Mouse (Mus musculus) 3134 (cell line): ENCODE data around the gene Psmc1.

Experiments used
- DNase-seq: peaks from one replicate; pipeline ENCODE4 v3.0.0-alpha.2; 2011; ENCODE audit warnings: low spot score; ENCODE audit not compliant: insufficient read length; ENCODE audit errors: extremely low read depth

Gene Psmc1

DNA sequence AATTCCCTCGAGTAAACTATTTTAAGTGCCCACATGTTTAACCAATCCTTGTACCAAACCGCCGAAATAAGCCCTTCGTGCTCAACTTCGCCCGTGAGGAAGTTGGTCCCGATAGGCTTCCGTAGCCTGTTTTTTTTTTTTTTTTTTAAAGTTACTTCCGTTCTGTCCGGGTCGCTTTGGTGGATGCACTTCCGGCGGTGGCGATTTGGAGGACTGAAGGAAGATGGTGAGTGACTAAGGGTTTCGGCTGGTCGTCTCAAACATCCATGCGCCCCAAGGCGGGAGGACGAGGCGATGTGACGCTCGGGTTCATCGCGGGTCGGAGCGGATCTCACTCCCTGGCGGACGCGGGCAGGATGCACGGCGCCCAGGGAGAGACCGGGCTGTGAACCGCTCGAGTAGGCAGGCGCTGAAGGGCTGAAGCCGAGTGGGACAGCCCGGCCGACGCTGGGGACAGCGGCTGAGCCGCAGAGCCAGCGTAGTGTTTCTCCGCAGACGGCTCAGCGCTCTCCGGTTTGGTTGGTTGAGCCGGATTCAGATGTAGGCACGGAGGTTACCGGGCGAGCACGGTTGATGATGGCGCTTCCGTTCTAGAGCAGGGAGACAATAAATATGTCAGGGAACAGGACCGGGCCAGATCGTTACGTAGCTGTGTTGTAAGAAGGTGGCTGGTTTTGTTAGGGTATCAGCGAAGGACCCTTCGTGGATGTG, at the start of gene Psmc1:
TSS of gene Psmc1 (plus strand) at position 169 of the 711 bp plus-strand sequence.
- peak; percentile 85 for DNase-seq

GRCm38 (mm10) chr12:100061071-100061470, 48.9 kb upstream of the Psmc1 start:
- DNase-seq, result no peak

- no peak for DNase-seq
Observed at GRCm38 (mm10) chr12:100061826-100062225, 48.1 kb upstream of the Psmc1 start.

DNA sequence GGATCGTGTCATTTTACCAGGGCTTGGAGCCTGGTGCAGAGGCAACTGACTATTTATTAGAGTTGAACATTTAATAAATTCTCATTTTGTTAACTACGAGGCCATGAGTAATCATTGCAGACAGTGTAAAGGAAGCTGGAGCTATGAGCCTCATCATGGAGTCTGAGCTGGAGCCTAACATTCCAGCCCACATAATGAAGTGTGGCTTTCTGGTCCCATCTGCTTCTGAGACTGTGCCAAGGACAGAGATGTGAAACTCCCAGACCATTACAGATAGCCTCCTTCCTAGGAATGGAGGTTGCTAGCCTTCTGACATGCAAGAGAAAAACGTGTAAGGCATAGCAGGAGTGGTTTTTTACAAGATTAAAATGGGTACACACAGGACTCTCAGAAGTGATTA, 47.4 kb upstream of the Psmc1 start:
- no peak for DNase-seq

DNA sequence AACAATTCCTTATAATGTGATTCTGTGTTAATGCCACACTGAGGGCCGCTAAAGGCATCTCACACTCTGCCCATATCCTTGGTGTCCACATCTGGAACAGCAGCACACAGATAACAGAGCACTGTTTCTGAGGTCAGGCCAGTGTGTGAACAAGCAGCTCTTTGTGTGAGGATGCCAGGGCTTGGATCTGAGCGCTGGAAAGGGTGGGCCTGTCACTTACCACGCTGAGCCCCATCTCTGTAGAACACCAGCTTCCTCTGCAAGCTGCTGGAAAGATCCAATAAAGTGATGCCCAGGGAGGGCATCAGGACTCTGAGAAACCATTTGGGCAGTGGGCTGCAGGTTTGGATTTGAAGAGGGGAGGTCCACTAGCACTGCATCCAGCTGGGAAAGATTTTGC, 44.8 kb upstream of the Psmc1 start:
- no peak for DNase-seq

DNA sequence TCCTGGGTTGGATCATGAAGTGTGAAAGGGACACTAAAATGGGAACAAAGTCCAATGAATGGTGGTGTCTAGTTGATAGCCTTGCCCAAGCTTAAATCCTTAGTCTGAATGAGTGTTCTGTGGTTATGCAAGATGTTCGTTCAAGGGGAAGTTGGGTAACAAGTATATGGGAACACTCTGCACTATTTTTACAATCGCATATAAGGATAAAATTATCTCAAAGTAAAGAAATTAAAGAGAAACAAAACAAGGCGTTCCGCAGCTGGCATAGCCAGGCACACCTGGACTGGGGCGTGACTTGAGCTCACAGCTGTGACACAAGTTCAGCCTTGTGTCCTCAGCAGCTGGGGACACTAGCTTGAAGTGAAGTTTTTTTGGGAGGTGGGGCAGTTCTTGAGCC, 42.5 kb upstream of the Psmc1 start:
- no peak for DNase-seq

DNA sequence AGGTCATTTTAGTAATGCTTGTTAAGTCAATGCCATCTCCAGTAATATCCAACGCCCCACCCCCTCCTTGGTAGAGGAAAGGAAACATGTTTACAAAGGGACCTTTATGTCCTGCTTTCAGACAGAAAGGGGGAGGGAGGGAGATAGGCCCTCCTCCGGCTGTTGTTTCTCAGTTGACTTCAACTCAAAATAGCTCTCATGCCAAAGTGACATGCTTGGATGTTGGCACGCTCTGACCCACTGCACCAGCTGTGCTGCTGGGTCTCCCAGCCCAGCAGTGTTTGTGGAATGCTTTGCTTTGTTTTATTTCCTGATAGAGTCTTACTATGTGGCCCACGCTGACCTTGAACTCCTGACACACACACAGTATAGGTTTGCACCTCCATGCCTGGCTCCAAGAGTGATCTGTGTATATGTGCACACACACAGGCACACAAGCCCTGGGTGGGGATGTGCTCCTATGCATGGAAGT, 36.7 kb upstream of the Psmc1 start:
- DNase-seq, result no peak

- no peak for DNase-seq
Observed at GRCm38 (mm10) chr12:100075715-100076114, 34.2 kb upstream of the Psmc1 start.

DNA sequence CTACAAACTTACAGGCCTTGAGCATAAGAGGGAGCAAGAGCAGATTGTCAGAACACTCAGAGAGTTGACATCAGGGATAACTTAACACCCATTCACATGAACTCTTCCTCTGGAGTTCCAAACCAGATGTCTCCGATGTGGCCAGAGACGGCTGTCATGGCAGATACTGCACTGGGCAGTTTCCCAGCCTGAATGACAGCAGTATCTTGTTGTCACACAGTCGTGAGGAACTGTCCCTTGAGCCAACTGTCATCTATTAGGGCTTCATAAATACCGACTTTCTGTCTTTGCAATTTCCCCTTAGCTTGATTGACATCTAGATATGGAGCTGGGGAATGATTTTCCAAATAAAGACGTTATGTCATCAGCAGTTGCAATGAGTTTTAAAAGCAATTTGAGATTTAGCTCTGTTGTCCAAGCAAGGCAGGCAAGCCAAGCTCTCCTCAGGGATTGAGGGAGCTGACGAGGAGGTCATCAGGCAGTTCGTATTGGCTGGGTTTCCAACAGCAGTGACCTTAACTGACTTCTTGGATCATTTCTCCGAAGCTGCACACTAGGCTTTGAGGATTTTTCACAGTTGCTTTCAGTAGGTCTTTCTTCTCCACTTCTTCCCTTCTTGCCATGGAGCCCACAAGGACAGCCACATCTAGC, 30.2 kb upstream of the Psmc1 start:
- no peak for DNase-seq

DNA sequence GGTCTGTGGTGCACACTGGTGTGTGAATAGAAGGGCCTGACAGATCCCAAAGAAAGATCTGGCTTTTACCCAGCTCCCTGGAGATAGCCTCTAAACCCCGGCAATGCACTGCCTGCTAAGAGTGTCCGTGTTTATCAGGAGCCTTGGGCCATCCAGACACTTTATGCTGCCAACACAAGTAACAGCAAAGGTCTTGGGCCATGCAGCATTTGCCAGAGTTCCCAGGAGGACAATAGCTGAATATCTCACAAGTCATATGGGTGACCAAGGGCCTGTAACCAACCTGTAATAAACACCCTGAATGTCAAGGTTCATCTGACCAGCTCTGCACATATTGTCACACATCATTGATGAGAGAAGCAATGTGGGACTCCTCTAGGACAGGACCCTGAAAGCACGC, 21.9 kb upstream of the Psmc1 start:
- no peak for DNase-seq

GRCm38 (mm10) chr12:100089265-100089664, 20.7 kb upstream of the Psmc1 start:
- DNase-seq, result no peak

DNA sequence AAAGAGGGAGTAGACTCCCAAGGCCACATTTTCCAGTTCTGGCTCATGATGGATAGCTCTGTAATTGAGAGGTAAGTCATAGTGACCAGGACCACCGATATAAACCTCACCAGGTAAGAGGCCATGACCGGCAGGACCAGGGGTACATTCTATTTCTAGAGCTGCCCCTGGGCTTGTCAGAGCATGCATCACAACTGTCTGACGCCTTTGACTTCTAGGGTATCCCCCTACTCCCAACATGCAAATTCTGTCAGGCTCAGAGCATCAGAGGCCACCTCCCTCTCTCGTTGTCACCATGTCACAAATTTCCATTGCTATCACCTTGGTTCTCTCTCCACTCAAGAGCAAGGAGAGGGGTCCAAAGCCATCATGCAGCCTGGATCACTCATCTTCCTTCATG, 19.2 kb upstream of the Psmc1 start:
- no peak for DNase-seq

DNA sequence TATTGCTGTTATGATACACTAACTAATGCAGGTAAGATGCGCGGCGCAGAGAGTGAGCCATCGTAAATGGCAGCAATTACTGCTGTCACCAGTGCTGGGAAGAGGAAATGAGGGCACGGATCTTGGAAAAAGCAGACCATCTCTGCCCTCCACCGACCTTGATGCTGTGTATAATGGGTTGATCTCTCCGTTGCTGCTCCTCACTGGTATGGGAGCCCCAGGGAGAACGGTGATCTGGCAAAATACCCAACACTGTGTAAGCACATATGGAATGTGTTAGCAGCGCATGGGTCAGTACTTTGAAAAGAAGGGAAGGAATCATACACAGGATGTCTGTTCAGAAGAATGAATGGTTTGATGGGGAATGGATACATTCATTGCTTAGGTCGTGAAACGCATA, 16.9 kb upstream of the Psmc1 start:
- no peak for DNase-seq

- DNase-seq, result no peak
Observed at GRCm38 (mm10) chr12:100099971-100100706, 9.8 kb upstream of the Psmc1 start.

GRCm38 (mm10) chr12:100100707-100101030, 9.3 kb upstream of the Psmc1 start:
- no peak for DNase-seq

DNA sequence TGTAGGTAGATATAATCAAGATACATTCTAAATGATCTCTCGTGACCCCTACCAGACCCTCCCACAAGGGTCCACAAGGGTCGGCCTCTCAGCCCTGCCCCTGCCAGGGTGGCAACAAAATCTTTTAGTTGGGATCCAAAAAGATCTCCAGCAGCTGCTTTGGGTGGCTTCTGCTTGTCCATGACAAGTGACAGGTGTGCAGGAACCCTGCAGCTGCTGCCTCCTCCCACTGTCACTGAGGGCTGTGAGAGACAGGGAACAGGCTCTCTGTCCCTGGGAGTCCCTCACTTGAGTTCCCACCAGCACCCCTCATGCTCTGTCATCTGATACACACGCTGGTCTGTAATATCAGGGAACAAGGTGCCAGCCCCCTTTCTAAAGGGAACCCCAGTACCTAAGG, 8.3 kb upstream of the Psmc1 start:
- no peak for DNase-seq

GRCm38 (mm10) chr12:100104530-100104929, 5.4 kb upstream of the Psmc1 start:
- DNase-seq, result no peak

GRCm38 (mm10) chr12:100106275-100106895, 3.6 kb upstream of the Psmc1 start:
- DNase-seq, result peak; percentile 73

GRCm38 (mm10) chr12:100107436-100107835, 2.5 kb upstream of the Psmc1 start:
- DNase-seq, result peak; percentile 38

- DNase-seq, result no peak
Observed at GRCm38 (mm10) chr12:100115982-100116381, 6.0 kb downstream of the Psmc1 start.

GRCm38 (mm10) chr12:100122921-100123381, 13.0 kb downstream of the Psmc1 start:
- DNase-seq, result no peak
